Mouse (Mus musculus) kidney, adult 11 months (tissue): ENCODE measurements around the gene Sp4.

Experiments used
- DNase-seq: peaks from one replicate; pipeline ENCODE4 v3.0.0; 2022

Sp4 gene

GRCm38 (mm10) chr12:118263878-118264277, 37.4 kb downstream of the Sp4 start:
- DNase-seq: no peak

GRCm38 (mm10) chr12:118255292-118255782, 45.9 kb downstream of the Sp4 start:
- DNase-seq: no peak

- DNase-seq: no peak
These were observed 80.1 kb downstream of the Sp4 start for GRCm38 (mm10) chr12:118221182-118221581.

GRCm38 (mm10) chr12:118220062-118220461, 81.2 kb downstream of the Sp4 start:
- no peak for DNase-seq

GRCm38 (mm10) chr12:118212163-118212562, 89.1 kb downstream of the Sp4 start:
- no peak for DNase-seq

- DNase-seq: peak; percentile 72
These were observed 102.7 kb downstream of the Sp4 start, which contains the start of gene Dnah11 for GRCm38 (mm10) chr12:118198386-118199093. TSS of gene Dnah11 (minus strand) at chr12:118199043.

- DNase-seq: no peak
These were observed 104.7 kb downstream of the Sp4 start for GRCm38 (mm10) chr12:118196583-118196982.

GRCm38 (mm10) chr12:118189535-118189934, 111.7 kb downstream of the Sp4 start:
- no peak for DNase-seq

GRCm38 (mm10) chr12:118187663-118188062, 113.6 kb downstream of the Sp4 start:
- DNase-seq: no peak

GRCm38 (mm10) chr12:118186881-118187489, 114.3 kb downstream of the Sp4 start:
- DNase-seq: no peak

- DNase-seq: no peak
These were observed 114.9 kb downstream of the Sp4 start for GRCm38 (mm10) chr12:118186120-118186880.
